Mouse (Mus musculus) hindbrain, postnatal 0 days (tissue): ENCODE results near the gene Zfp511. TPM values are rescaled to one million over a fixed set of nuclear protein-coding genes. Genes with fewer than 3 reads are reported as not detected.

Source experiments
- ATAC-seq: fragments of 200-750 bp; cut with Nextera tagmentation; 2 replicates; pipeline ENCODE4 v1.8.0; 2017; ENCODE audit warnings: mild to moderate bottlenecking, moderate TSS enrichment, moderate library complexity
- DNase-seq: peaks from one replicate; pipeline ENCODE4 v3.0.0-alpha.2; 2015; ENCODE audit warnings: low spot score
- H3K27ac ChIP-seq: fragments of 300-500 bp; sonication (generic); 2 replicates; pipeline ENCODE4 v1.5.1; 2014; ENCODE audit warnings: mild to moderate bottlenecking
- H3K27me3 ChIP-seq: fragments of 300-500 bp; sonication (generic); 2 replicates; pipeline ENCODE4 v1.6.1; 2014; ENCODE audit warnings: low read length, mixed read lengths; ENCODE audit not compliant: insufficient read depth
- H3K36me3 ChIP-seq: fragments of 300-500 bp; sonication (generic); 2 replicates; pipeline ENCODE4 v1.6.1; 2014; ENCODE audit warnings: low read length, mixed read lengths; ENCODE audit not compliant: insufficient read depth
- H3K4me1 ChIP-seq: fragments of 300-500 bp; sonication (generic); 2 replicates; pipeline ENCODE4 v1.6.1; 2014; ENCODE audit warnings: antibody characterized with exemption, low read length, mixed read lengths; ENCODE audit not compliant: insufficient read depth
- H3K4me2 ChIP-seq: fragments of 300-500 bp; sonication (generic); 2 replicates; pipeline ENCODE4 v1.6.1; 2014; ENCODE audit warnings: low read depth, mild to moderate bottlenecking, low read length, moderate library complexity, mixed read lengths
- H3K4me3 ChIP-seq: fragments of 300-500 bp; sonication (generic); 2 replicates; pipeline ENCODE4 v1.5.1; 2014; ENCODE audit warnings: low read length
- H3K9ac ChIP-seq: fragments of 300-500 bp; sonication (generic); replicated peaks from 2 replicates; pipeline ENCODE4 v1.6.1; 2014; ENCODE audit warnings: mild to moderate bottlenecking, low read length, moderate library complexity, mixed read lengths
- H3K9me3 ChIP-seq: fragments of 300-500 bp; sonication (generic); 2 replicates; pipeline ENCODE4 v1.6.1; 2016; ENCODE audit warnings: low read length, mixed read lengths
- CTCF ChIP-seq: IDR thresholded peaks from 2 replicates; pipeline ENCODE4 v1.5.1; 2016; ENCODE audit warnings: antibody characterized with exemption, control low read depth, low read depth
- WGBS: fragments of 180-500 bp; shearing (Covaris S2); extraction: QIAGEN DNeasy Blood & Tissue Kit; methylation state at CpG from one replicate; pipeline ENCODE4 v1.1.7; 2014; 5-methylcytosine and 5-hydroxymethylcytosine counted together
- polyA plus RNA-seq: library from polyadenylated mRNA; unstranded; fragments of >200 nt; fragmentation: Nextera tagmentation; extraction: Ambion mirVana; gene quantifications from 2 replicates; pipeline ENCODE4 v1.2.1, GENCODE M21; 2015
- total RNA-seq: library from RNA; depleted of rRNA; stranded (reverse); fragments of >200 nt; gene quantifications from 2 replicates; pipeline ENCODE4 v1.2.3, GENCODE M21; 2014

Gene Zfp511
- total and polyA plus RNA-seq, 2 experiments from 2014 or later, result 23.3 to 63.9 TPM

DNA sequence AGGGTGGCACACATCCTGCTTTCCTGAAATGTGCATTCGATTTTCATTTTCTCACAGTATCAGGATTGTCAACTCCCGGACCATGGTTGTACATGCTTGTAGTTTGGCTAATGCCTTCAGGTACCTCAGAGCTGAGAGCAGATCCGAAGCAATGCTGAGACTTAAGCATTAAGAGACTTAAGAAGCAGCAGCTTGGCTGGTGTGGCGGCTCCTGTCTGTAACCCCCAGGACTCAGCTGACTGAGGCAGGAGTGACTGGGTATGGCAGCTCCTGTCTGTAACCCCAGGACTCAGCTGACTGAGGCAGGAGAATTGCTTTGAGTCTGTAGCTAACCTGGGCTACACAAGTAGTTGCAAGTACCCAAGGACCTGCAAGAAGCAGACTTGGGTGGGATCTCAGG lies 9.4 kb downstream of the Zfp511 start:
- no peak overlapping the region for H3K27ac ChIP-seq
- DNase-seq, result no peak
- 84% methylated on average over 4 of the region's 4 CpGs for WGBS
- no peak for ATAC-seq
- H3K9me3 ChIP-seq, result no peaks in the 10 kb centered on the region
- no peak overlapping the region for H3K9ac ChIP-seq
- H3K4me1 ChIP-seq, result peaks cover 17% of the 10 kb centered on the region
- no peak overlapping the region for H3K4me3 ChIP-seq
- no peak for TF ChIP-seq CTCF
- H3K36me3 ChIP-seq, result peaks cover 2% of the 10 kb centered on the region; the same call in 1 of the 2 replicates
- peaks cover 45% of the 10 kb centered on the region for H3K27me3 ChIP-seq
- H3K4me2 ChIP-seq, result no peak overlapping the region

DNA sequence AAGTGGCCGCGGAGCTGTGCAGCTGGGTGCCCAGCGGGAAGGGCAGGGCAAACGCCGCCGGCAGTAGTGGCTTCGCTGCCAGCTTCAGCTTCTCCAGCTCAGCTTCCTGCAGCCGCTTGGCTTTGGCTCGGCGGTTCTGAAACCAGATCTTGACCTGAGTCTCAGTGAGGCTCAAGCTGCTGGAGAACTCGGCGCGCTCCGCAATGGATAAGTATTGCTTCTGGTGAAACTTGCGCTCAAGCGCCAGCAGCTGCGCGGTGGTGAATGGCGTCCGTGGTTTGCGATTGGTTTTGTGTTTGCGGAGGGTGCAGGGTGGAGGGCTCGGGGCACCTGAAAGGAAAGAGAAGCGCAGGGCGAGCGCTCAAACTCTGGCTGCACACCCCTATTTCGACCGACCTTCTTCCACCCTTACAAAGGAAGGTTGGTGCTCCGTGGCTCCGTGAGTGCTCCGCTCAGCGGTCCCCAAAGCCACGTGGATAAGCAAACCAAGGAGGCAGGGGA lies 11.7 kb downstream of the Zfp511 start:
- H3K27me3 ChIP-seq, result peaks cover 56% of the 10 kb centered on the region
- under 1% methylated on average over 33 of the region's 33 CpGs for WGBS
- H3K4me1 ChIP-seq, result peaks cover 17% of the 10 kb centered on the region
- no peak for TF ChIP-seq CTCF
- H3K4me3 ChIP-seq, result peak overlapping the region; percentile 44
- no peaks in the 10 kb centered on the region for H3K36me3 ChIP-seq
- H3K27ac ChIP-seq, result no peak overlapping the region
- ATAC-seq, result 0 out of 2 replicates have a peak, but pooled peaks have one; percentile 28
- peak; percentile 43 for DNase-seq
- H3K9ac ChIP-seq, result 0 out of 2 replicates have a peak overlapping the region, but pooled peaks have one; percentile 13
- peak overlapping the region; percentile 68 for H3K4me2 ChIP-seq
- no peaks in the 10 kb centered on the region for H3K9me3 ChIP-seq

DNA sequence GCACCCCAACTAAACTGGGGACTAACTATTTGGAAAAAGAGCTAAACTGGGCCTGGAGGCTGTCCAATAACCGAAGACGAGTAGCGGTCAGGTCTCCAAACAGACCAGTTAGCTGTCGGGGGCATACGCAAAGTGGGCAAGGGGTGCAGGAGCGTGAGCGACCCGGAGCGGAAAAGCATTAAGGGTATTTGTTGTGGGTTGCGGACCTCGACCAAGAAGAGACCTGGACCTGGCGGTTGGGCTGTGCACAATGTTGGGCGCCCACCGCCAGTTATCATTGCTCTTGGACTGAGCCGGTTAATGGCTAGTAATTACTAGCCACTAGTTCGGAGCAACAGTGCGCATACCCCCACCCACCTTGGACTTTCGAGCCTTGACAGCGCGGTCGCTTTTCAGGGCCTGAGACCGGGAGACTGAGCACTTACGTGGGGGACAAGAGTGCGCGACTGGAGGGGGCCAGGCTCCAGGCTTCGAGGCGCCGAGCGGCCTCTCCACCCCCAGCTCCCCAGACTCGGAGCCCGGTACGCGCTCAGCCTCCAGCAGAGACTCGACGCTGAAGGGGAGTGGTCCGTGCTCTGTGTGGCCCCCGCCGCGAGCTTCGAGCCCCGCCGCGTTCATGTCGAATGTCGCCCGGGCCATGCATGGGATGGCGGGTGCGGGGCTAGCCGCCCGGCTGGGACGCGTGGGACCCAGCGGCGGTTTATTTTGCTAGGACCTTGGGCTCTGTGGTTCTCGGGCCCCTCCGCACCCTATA lies 12.3 kb downstream of the Zfp511 start, which contains the start of gene Msx3:
Gene Msx3 (minus strand): TSS at position 729 of the 754 bp plus-strand sequence.
- no peak within 1 kb of the TSS; the same call in 1 of the 2 replicates for H3K9ac ChIP-seq
- DNase-seq, result no peak
- TF ChIP-seq CTCF, result no peak

DNA sequence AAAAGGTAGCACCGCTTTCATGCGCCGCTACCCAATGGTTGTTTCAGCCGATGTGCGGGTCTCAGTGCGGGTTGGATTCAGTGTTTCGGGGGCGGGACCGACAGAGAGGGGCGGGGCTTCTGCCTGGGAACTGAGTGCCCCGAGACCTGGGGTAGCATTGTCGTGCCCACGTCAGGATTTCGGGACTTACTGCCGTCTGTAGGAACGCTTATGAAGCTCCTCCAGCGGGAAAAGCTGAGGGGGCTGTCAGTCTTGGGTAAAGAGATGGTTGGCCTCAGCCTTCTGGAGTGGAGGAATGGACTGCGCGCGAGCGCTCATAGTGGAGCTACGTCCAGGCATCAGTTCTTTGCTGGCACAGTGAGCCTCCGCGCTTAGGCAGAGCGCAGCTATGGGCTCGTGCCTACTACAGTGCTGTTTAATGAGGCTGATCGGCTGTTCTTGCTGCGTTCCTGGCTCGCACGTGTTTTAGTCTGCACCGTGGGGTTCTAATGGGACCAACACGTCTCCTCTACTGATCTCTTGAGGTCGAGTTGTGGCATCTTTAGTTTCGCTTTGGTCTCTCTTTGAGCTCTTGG lies 13.0 kb downstream of the Zfp511 start:
- Histone ChIP-seq H3K4me2 (peak overlapping the region; percentile 68), H3K36me3 (no peaks in the 10 kb centered on the region), H3K9ac (no peak overlapping the region; the same call in 1 of the 2 replicates), H3K27me3 (peaks cover 56% of the 10 kb centered on the region), H3K4me1 (peaks cover 17% of the 10 kb centered on the region), H3K9me3 (no peaks in the 10 kb centered on the region), H3K27ac (no peak overlapping the region), H3K4me3 (peak overlapping the region; percentile 44)
- WGBS, result under 1% methylated on average over 34 of the region's 34 CpGs
- peak; percentile 32 for TF ChIP-seq CTCF
- ATAC-seq (peak; percentile 79), DNase-seq (peak; percentile 66)

More for the DNA sequence above, 12.3 kb downstream of the Zfp511 start, which contains the start of gene Msx3:
- Histone ChIP-seq H3K4me3 (peak within 1 kb of the TSS; percentile 44), H3K36me3 (no peaks in the 10 kb centered on the region), H3K4me2 (peak within 1 kb of the TSS; percentile 68), H3K9me3 (no peaks in the 10 kb centered on the region), H3K27ac (no peak within 1 kb of the TSS), H3K4me1 (peaks cover 17% of the 10 kb centered on the region), H3K27me3 (peaks cover 56% of the 10 kb centered on the region)
- WGBS, result under 1% methylated on average over 47 of the region's 56 CpGs
- ATAC-seq, result peak; percentile 39; the same call in 1 of the 2 replicates

DNA sequence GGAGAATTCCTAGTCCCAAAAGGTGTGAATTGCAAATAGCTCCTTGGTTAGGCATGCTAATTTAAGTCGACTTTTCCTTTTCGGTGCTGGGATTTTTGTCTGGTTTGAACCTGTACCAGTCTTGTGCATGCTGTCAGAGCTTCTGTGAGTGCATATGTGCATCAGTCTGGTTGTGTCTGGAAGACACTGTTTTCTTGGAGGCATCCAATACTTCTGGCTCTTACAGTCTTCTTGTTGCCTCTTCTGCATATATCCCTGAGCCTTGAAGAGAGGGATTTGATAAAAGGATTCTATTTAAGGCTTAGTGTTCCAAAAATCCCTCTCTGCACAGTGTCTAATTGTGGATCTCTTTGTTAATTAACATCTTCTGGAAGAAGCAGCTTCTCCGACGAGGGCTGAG lies 17.9 kb downstream of the Zfp511 start:
- TF ChIP-seq CTCF, result no peak
- Histone ChIP-seq H3K27ac (no peak overlapping the region), H3K4me1 (0 out of 2 replicates have a peak, but pooled peaks cover 6% of the 10 kb centered on the region), H3K4me2 (no peak overlapping the region), H3K4me3 (no peak overlapping the region), H3K9me3 (no peaks in the 10 kb centered on the region), H3K36me3 (no peaks in the 10 kb centered on the region), H3K9ac (no peak overlapping the region), H3K27me3 (peaks cover 25% of the 10 kb centered on the region)
- 86% methylated on average over 4 of the region's 4 CpGs for WGBS
- DNase-seq (no peak), ATAC-seq (no peak)

DNA sequence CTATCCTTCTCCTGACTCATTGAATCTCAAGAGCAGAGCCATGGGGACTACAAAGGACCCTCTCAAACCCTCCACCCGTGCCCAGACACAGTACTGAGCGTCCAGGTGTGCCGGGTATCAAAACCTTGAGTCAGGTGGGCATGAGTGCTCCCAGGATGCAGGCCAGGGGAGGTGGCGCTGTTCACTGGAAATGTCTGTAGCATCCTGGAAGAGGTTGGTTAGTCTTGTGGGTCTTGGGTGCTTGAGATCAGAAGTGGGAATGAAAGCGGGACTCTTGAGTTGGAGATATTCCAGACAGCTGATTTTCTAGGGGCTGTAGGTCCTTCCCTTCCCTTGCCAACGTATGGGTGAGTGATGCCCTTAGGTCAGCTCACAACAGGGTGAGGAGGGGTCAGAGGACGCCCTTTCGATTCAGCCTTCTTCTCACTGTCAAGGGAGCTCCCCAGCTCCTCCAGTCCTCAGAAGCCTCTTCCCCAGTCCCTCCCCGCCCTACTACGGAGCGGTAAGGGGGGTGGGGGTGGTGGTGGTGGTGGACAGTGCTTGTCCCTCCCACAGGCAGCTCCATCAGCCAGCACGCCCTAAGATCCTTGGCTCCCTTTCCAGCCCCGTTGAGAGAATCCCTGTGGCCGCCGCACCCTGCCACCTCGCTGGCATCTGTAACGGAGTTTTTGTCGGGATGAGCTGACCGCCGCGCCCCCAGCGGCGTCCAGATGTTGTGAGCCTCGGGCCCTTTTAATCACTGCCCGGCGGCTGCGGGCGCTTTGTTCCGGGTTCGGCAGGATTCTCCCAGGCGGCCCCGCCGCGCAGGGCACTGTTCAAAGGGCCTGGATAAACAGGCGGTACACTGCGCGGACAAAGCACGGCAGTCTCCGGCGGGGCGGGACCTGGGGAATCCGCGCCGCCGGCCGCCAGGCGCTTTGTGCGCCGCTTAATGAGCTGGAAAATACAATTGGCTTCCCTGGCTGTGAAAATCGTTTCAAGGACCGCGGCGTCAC lies 21.5 kb downstream of the Zfp511 start:
- peak; percentile 38 for TF ChIP-seq CTCF
- Histone ChIP-seq H3K27me3 (peaks cover 6% of the 10 kb centered on the region; the same call in 1 of the 2 replicates), H3K27ac (peak overlapping the region; percentile 60), H3K4me2 (peak overlapping the region; percentile 72), H3K36me3 (no peaks in the 10 kb centered on the region), H3K4me3 (peak overlapping the region; percentile 49), H3K9me3 (no peaks in the 10 kb centered on the region), H3K4me1 (0 out of 2 replicates have a peak, but pooled peaks cover 6% of the 10 kb centered on the region), H3K9ac (peak overlapping the region; percentile 66)
- WGBS, result 2% methylated on average over 52 of the region's 53 CpGs
- peak; percentile 83 for ATAC-seq
- DNase-seq, result peak; percentile 83
